Mouse (Mus musculus) urinary bladder, adult 18-20 months (tissue): ENCODE measurements at regions not wholly inside any gene's neighbourhood (a gene's known extent, or its start where the extent isn't known, plus 50 kb on each side); places are given as distances from the start of the nearest gene placed in this dataset.

ENCODE experiments used
- DNase-seq, 2 experiments: peaks; one replicate each; pipeline ENCODE4 v3.0.0; 2022; ENCODE audit warnings: low spot score in 2 of 2, mixed read lengths in 2 of 2

GRCm38 (mm10) chr19:34421171-34421570 is 53.8 kb downstream of the Ch25h start:
- no peak for DNase-seq

- DNase-seq: no peak
Measured at GRCm38 (mm10) chr19:34420293-34420792, 54.6 kb downstream of the Ch25h start.

GRCm38 (mm10) chr19:34407176-34407575 is 67.8 kb downstream of the Ch25h start:
- DNase-seq: no peak

- no peak for DNase-seq
Measured at GRCm38 (mm10) chr19:34406710-34407109, 68.3 kb downstream of the Ch25h start.

- DNase-seq: no peak
Measured at GRCm38 (mm10) chr19:34396276-34396675, 78.7 kb downstream of the Ch25h start.

GRCm38 (mm10) chr19:34389940-34390339 is 85.0 kb downstream of the Ch25h start:
- DNase-seq: no peak

GRCm38 (mm10) chr19:34382551-34382950 is 92.1 kb downstream of the Fas start:
- DNase-seq: peak in 1 of 2 experiments; percentile 24
